Mouse (Mus musculus): ENCODE data around the gene Brd3.

DNA sequence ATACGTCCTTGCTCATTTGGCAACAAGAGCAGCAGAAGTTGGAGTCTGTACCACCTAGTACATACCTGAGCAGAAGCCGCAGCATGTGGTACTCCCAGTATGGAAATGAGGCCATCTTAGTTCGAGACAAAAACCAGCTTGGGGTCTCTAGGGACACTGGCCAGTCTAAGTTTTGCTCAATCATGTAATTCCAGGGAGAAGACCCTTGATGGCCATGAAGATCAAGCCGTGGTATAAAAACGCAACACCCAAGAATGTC lies 64.1 kb downstream of the Brd3 start:
- TF ChIP-seq CTCF (conservative IDR thresholded peaks at IDR 0.05; ENCODE audit: insufficient read depth, insufficient read length, low read depth, low read length) (no peak), POLR2A (IDR thresholded peaks at IDR 0.05; ENCODE audit: low read depth, low read length) (no peak)
